Mouse (Mus musculus): Measurements from ENCODE around the gene Rnf135. TPM values are rescaled to one million over a fixed set of nuclear protein-coding genes. Genes with fewer than 3 reads are reported as not detected.
"Not testable (repeated sequence)": the region's sequence is repeated elsewhere in the genome, so short reads cannot be mapped to it uniquely, and the experiment has no call there.

Gene Rnf135
- total and polyA plus RNA-seq, 3 experiments = 5.2 to 8.0 TPM; not detected in 1

- H3K4me3 ChIP-seq (ENCODE audit: control insufficient read depth in 1 of 2, insufficient read depth in 1 of 2, low read depth in 2 of 2, low read length in 2 of 2); DNase-seq (ENCODE audit: low read depth, low spot score); H3K9me3 ChIP-seq (replicated peaks; ENCODE audit: insufficient read depth, low read length); H3K27me3 ChIP-seq (ENCODE audit: control insufficient read depth in 1 of 2, insufficient read depth in 2 of 2, low read length in 2 of 2); H3K27ac ChIP-seq (ENCODE audit: control insufficient read depth, low read depth, low read length); H3K4me1 ChIP-seq (ENCODE audit: control insufficient read depth in 1 of 2, insufficient read depth in 2 of 2, low read length in 2 of 2); H3K9ac ChIP-seq (ENCODE audit: control insufficient read depth, low read depth, low read length, poor library complexity, severe bottlenecking); H3K79me2 ChIP-seq (ENCODE audit: control insufficient read depth, insufficient read depth, low read length, poor library complexity): not testable (repeated sequence)
- peak; percentile 78 for TF ChIP-seq ZNF384 (IDR thresholded peaks at IDR 0.05; ENCODE audit: low read depth, low read length)
- H3K36me3 ChIP-seq (ENCODE audit: control insufficient read depth in 1 of 2, insufficient read depth in 2 of 2, low read length in 2 of 2) = peaks cover 0 to 35% of the 10 kb centered on the region in 2 experiments; a peak in 2 of 4 replicates
Observed at GRCm38 (mm10) chr11:80230066-80230465, 46.4 kb downstream of the Rnf135 start.

DNA sequence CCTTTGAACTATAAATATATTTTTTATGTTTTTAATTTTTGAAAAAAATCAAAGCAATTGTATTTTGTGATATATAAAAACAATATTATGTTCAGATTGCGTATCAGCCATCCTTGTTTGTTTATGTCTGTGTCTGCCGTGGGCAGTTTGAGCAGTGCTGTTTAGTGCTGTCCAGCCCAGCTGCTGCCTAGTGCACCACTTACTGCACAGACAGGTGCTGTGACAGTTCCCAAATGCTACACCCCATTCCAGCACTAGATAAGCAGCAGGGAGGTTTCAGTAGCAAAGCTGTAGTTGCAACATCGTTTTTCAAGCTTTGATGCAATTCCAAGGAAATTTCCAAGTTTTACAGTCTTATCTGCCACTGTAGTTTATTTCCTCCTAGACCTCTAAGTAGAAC lies 53.6 kb downstream of the Rnf135 start:
- no peak for DNase-seq (ENCODE audit: low read depth, low spot score)
- no peaks in the 10 kb centered on the region for H3K27me3 ChIP-seq (ENCODE audit: control insufficient read depth in 1 of 2, insufficient read depth in 2 of 2, low read length in 2 of 2)
- H3K27ac ChIP-seq (ENCODE audit: control insufficient read depth, low read depth, low read length) = no peak overlapping the region
- no peaks in the 10 kb centered on the region for H3K79me2 ChIP-seq (ENCODE audit: control insufficient read depth, insufficient read depth, low read length, poor library complexity)
- no peak overlapping the region for H3K9ac ChIP-seq (ENCODE audit: control insufficient read depth, low read depth, low read length, poor library complexity, severe bottlenecking)
- peaks cover 0 to 34% of the 10 kb centered on the region in 2 experiments; a peak in 2 of 4 replicates for H3K36me3 ChIP-seq (ENCODE audit: control insufficient read depth in 1 of 2, insufficient read depth in 2 of 2, low read length in 2 of 2)
- H3K4me1 ChIP-seq (ENCODE audit: control insufficient read depth in 1 of 2, insufficient read depth in 2 of 2, low read length in 2 of 2) = no peaks in the 10 kb centered on the region; a peak in 1 of 4 replicates
- H3K4me3 ChIP-seq (ENCODE audit: control insufficient read depth in 1 of 2, insufficient read depth in 1 of 2, low read depth in 2 of 2, low read length in 2 of 2) = no peak overlapping the region
- no peaks in the 10 kb centered on the region for H3K9me3 ChIP-seq (replicated peaks; ENCODE audit: insufficient read depth, low read length)
- no peak for TF ChIP-seq E2F4 (IDR thresholded peaks at IDR 0.05; ENCODE audit: borderline replicate concordance, low read depth, low read length)
- TF ChIP-seq MYB (IDR thresholded peaks at IDR 0.05; ENCODE audit: low read depth, low read length) = no peak
- TF ChIP-seq NRF1 (IDR thresholded peaks at IDR 0.05; ENCODE audit: insufficient read depth, low read depth, low read length, poor library complexity, severe bottlenecking) = no peak
- no peak for TF ChIP-seq USF2 (IDR thresholded peaks at IDR 0.05; ENCODE audit: borderline replicate concordance in 1 of 2, insufficient read depth in 1 of 2, low read depth in 1 of 2, low read length in 2 of 2)
- TF ChIP-seq POLR2A (IDR thresholded peaks at IDR 0.05; ENCODE audit: control insufficient read depth in 1 of 2, insufficient read depth in 1 of 2, low read depth in 1 of 2, low read length in 2 of 2, poor library complexity in 1 of 2) = no peak
- no peak for TF ChIP-seq MAX (IDR thresholded peaks at IDR 0.05; ENCODE audit: low read length)
- no peak for TF ChIP-seq GABPA (IDR thresholded peaks at IDR 0.05; ENCODE audit: low read depth, low read length)
- TF ChIP-seq TAL1 (IDR thresholded peaks at IDR 0.05; ENCODE audit: low read length) = no peak
- TF ChIP-seq TCF12 (IDR thresholded peaks at IDR 0.05; ENCODE audit: low read depth, low read length) = no peak
- TF ChIP-seq HCFC1 (IDR thresholded peaks at IDR 0.05; ENCODE audit: low read depth, low read length) = no peak
- TF ChIP-seq CHD1 (IDR thresholded peaks at IDR 0.05; ENCODE audit: low read depth, low read length) = no peak
- TF ChIP-seq ZMIZ1 (IDR thresholded peaks at IDR 0.05; ENCODE audit: low read depth, low read length) = no peak
- no peak for TF ChIP-seq MAZ (IDR thresholded peaks at IDR 0.05; ENCODE audit: low read depth, low read length)
- TF ChIP-seq ELF1 (IDR thresholded peaks at IDR 0.05; ENCODE audit: low read depth, low read length) = no peak
- TF ChIP-seq ETS1 (IDR thresholded peaks at IDR 0.05; ENCODE audit: low read depth, low read length) = no peak
- no peak for TF ChIP-seq RAD21 (IDR thresholded peaks at IDR 0.05; ENCODE audit: low read depth, low read length)
- no peak for TF ChIP-seq CTCF (IDR thresholded peaks at IDR 0.05 in 2 of 3, conservative IDR thresholded peaks at IDR 0.05 in 1 of 3; ENCODE audit: control insufficient read depth in 1 of 3, insufficient read depth in 1 of 3, low read depth in 2 of 3, low read length in 3 of 3, poor library complexity in 1 of 3, severe bottlenecking in 1 of 3)
